Mouse (Mus musculus): ENCODE results near the gene Abt1. TPM values are rescaled to one million over a fixed set of nuclear protein-coding genes. Genes with fewer than 3 reads are reported as not detected.

Gene Abt1
- polyA plus RNA-seq (2015; fragmentation: Nextera tagmentation; extraction: Ambion mirVana): 8.5 and 8.7 TPM in 2 replicates

DNA sequence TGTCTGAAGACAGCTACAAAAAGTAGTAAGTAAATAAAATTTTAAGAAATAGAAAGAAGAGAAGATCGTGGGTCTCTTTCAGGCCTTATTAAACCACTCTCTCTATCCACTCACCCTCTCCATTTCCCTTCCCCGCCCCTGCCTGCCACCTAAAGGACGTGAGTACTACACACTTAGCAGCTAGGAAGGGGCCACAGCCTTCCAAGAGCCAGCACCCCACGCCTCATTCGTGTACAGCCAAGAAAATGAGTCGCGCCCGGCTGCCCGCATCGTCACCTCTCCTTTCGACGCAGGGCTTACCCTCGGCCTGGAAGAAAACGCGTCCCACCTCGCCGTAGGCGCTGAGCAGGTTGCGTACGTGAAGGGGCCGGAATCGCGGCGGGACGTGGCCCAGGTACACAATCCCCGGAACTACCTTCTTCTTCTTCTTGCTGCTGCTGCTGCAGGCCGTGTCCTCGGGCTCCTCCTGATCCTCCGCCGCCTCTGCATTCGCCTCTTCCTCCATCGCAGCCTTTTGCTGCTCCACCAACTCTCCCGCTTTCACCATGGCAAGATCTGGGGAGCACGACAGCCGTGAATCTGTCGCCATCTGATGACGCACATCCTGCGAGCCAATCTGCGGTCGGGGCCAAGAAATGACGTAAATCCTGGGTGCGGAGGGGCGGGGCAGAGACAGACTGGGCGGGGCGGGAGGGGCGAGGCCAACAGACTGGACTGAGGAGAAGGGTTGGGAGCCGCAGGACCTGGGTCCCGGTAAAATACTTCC lies at the start of gene Abt1:
Gene Abt1 (minus strand): TSS at position 581 of the 766 bp plus-strand sequence.
- peaks cover 30% of the 10 kb centered on the region for H3K4me1 ChIP-seq
- H3K4me2 ChIP-seq: peak within 1 kb of the TSS; percentile 90
- peaks cover 44% of the 10 kb centered on the region for H3K36me3 ChIP-seq
- ATAC-seq (ENCODE audit: extremely low read depth, insufficient number of reproducible peaks, low FRiP score, low TSS enrichment): peak; percentile 81
- WGBS: under 1% methylated on average over 48 of the region's 48 CpGs
- no peaks in the 10 kb centered on the region for H3K9me3 ChIP-seq
- H3K4me3 ChIP-seq: peak within 1 kb of the TSS; percentile 98
- H3K9ac ChIP-seq: peak within 1 kb of the TSS; percentile 95
- H3K27ac ChIP-seq (replicated peaks): peak within 1 kb of the TSS; percentile 83
- H3K27me3 ChIP-seq (replicated peaks): no peaks in the 10 kb centered on the region

DNA sequence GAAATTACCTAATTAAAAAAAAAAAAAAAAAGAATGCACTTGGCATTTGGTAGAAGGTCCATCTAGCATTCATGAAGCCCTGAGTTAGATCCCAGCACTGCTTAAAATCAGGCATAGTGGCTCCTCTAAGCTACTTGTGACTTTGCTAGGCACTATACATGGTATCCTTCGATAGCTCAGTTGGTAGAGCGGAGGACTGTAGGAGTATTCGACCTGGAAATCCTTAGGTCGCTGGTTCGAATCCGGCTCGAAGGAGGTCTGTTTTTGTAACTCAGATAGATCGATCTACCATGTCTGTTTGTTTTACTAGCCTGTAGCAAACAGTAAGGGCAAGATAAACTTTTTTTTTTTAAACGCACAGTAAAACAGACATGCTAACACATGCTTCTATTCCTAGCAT lies 43.2 kb upstream of the Abt1 start:
- WGBS: 4% methylated on average over 9 of the region's 9 CpGs
- no peaks in the 10 kb centered on the region for H3K36me3 ChIP-seq
- H3K4me1 ChIP-seq: peaks cover 25% of the 10 kb centered on the region
- H3K9me3 ChIP-seq: no peaks in the 10 kb centered on the region
- no peak overlapping the region for H3K9ac ChIP-seq
- no peaks in the 10 kb centered on the region for H3K27me3 ChIP-seq (replicated peaks)
- no peak for ATAC-seq (ENCODE audit: extremely low read depth, insufficient number of reproducible peaks, low FRiP score, low TSS enrichment)
- H3K27ac ChIP-seq (replicated peaks): no peak overlapping the region
- H3K4me2 ChIP-seq: peak overlapping the region; percentile 20
- no peak overlapping the region for H3K4me3 ChIP-seq

DNA sequence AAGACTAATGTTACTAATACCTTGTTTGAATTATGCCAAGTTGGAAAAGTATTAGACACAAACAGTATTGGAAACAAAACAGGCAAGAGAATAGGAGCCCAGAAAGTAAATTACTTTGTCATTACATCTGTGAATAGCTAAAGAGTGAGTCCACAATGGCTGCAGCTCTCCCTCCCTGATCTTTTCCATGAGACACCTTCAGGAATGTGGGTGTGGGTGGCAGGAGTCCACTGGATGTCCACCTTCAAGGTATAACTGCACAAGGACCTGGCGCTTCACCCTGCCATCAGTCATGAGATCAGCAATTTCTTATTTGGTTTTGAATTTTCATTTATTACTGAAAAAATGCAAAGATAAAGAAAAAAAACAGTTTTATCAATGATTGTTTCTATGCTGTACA lies 42.6 kb upstream of the Abt1 start:
- WGBS: 57% methylated on average over 1 of the region's 1 CpGs
- H3K9me3 ChIP-seq: no peaks in the 10 kb centered on the region
- ATAC-seq (ENCODE audit: extremely low read depth, insufficient number of reproducible peaks, low FRiP score, low TSS enrichment): no peak
- peak overlapping the region; percentile 68; the same call in 1 of the 2 replicates for H3K4me3 ChIP-seq
- peak overlapping the region; percentile 93 for H3K4me2 ChIP-seq
- H3K9ac ChIP-seq: no peak overlapping the region
- no peaks in the 10 kb centered on the region for H3K27me3 ChIP-seq (replicated peaks)
- H3K27ac ChIP-seq (replicated peaks): no peak overlapping the region
- H3K4me1 ChIP-seq: peaks cover 25% of the 10 kb centered on the region
- H3K36me3 ChIP-seq: no peaks in the 10 kb centered on the region

DNA sequence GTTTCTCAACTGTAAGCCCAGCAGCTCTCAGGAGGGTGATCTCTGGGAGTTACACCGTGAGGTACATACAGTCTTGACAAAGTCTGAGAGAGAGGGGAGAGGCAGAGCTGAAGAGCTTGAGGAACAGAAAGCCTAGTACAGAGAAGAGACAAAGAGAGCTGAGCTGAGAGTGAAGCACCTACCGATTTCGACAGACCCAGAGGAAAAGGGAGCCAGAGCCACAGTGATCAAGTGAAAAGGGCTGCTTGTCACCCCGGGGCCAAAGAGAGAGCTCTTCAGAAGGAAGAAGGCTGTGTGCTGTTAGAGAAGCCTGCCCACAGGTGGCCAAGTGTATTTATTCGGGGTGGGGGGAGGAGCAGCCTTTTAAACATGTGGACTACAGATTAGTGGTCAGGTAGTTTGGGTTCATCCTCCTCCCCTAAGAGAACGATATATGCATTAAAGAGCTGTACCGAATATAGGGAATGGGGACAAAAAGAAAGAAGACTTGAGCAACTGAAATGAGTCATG lies 42.0 kb upstream of the Abt1 start, which contains the start of gene Btn1a1:
Gene Btn1a1 (minus strand): TSS at position 302 of the 510 bp plus-strand sequence.
- H3K36me3 ChIP-seq: no peaks in the 10 kb centered on the region
- no peaks in the 10 kb centered on the region for H3K27me3 ChIP-seq (replicated peaks)
- WGBS: 2% methylated on average over 7 of the region's 7 CpGs
- peak within 1 kb of the TSS; percentile 82 for H3K9ac ChIP-seq
- no peaks in the 10 kb centered on the region for H3K9me3 ChIP-seq
- peak within 1 kb of the TSS; percentile 68 for H3K4me3 ChIP-seq
- ATAC-seq (ENCODE audit: extremely low read depth, insufficient number of reproducible peaks, low FRiP score, low TSS enrichment): no peak
- H3K4me1 ChIP-seq: peaks cover 25% of the 10 kb centered on the region
- peak within 1 kb of the TSS; percentile 93 for H3K4me2 ChIP-seq
- H3K27ac ChIP-seq (replicated peaks): 0 out of 2 replicates have a peak within 1 kb of the TSS, but pooled peaks have one; percentile 20

DNA sequence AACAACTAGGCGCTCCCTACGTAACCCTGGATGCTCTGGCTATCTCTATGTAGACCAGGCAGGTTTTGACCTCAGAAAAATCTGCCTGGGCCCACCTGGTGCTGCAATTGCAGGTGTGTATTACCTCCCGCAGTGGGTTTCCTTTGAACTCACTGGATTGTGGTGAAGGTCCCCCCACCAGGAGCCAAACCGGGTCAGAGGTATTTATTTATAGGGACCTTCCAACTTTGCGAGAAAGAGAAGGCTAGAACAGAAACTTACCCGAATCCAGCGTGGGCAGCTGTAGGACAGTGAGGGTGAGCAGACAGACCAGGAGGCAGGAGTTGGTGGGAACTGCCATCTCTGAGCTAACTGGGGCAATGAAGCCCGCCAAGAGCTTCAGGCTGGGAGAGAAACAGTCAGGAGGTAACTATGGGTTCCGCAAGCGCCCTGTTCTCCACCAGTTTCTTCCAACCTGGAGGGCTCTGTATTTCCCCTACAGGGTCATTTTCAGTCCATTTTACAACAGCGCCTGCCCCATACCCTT lies 41.2 kb upstream of the Abt1 start:
- H3K4me1 ChIP-seq: peaks cover 32% of the 10 kb centered on the region
- peak overlapping the region; percentile 68 for H3K4me3 ChIP-seq
- no peaks in the 10 kb centered on the region for H3K9me3 ChIP-seq
- ATAC-seq (ENCODE audit: extremely low read depth, insufficient number of reproducible peaks, low FRiP score, low TSS enrichment): no peak
- peak overlapping the region; percentile 82 for H3K9ac ChIP-seq
- peak overlapping the region; percentile 93 for H3K4me2 ChIP-seq
- H3K27ac ChIP-seq (replicated peaks): 0 out of 2 replicates have a peak overlapping the region, but pooled peaks have one; percentile 20
- H3K36me3 ChIP-seq: no peaks in the 10 kb centered on the region
- H3K27me3 ChIP-seq (replicated peaks): no peaks in the 10 kb centered on the region
- WGBS: 2% methylated on average over 11 of the region's 11 CpGs

DNA sequence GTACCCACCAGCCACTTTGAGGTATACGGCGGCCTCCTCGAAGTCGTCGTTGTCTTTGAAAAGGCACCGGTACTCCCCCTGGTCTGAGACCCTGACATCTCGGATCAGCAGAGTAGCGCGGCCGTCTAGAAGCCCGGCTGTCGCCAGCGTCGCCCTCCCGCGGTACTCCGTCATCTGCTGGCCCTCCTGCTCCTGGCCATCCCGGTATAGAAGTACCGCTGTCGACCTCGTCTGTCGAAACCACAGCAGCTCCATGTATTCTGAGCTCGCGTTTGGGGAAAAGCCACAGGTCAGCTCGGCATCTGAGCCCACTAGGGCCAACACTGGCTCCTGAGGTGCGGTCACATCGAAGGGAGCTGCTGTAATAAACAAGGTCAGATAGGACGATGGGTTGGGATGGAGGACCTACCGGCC lies 40.6 kb upstream of the Abt1 start:
- H3K27ac ChIP-seq (replicated peaks): peak overlapping the region; percentile 20; the same call in 1 of the 2 replicates
- WGBS: 1% methylated on average over 28 of the region's 29 CpGs
- peak; percentile 63; the same call in 1 of the 2 replicates for ATAC-seq (ENCODE audit: extremely low read depth, insufficient number of reproducible peaks, low FRiP score, low TSS enrichment)

DNA sequence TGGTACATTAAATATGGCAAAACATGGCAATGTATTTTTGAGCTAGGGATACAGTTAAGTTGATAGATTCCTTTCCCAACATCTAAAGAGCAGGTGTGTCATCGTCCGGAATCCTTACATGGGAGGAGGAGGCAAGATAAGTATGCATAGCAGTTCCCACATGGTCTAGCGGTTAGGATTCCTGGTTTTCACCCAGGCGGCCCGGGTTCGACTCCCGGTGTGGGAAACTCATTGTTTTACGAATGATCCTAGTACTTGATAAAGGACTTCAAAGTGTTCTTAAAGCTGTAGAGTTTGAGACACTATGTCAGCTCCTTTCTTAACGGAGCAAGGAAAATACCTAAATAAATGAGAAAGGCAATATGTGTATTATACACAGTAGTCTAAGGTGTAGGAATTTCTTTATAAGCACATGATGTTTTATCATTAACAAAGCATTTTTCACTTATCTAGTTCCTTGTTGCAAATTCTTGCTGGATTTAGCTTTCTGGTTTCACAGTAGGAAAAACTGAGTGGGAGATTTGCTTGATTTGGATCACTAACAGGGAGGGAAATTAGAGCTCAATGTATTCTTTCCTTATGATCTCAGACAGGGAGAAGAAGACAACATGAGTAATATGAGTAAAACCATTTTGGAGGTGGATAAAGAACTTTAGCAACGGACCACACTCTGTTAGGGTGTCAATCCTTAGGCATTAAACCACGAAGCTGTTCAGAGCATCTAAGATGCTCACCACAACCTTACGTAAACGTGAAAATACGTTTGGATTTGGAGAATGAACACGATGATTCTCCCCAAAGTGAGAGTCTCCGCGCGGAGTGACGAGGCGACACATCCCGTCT lies 39.9 kb upstream of the Abt1 start:
- under 1% methylated on average over 21 of the region's 21 CpGs for WGBS

More for the DNA sequence above, 40.6 kb upstream of the Abt1 start:
- peak overlapping the region; percentile 93 for H3K4me2 ChIP-seq
- H3K36me3 ChIP-seq: no peaks in the 10 kb centered on the region
- H3K4me1 ChIP-seq: peaks cover 38% of the 10 kb centered on the region
- peak overlapping the region; percentile 82 for H3K9ac ChIP-seq
- peak overlapping the region; percentile 68 for H3K4me3 ChIP-seq
- no peaks in the 10 kb centered on the region for H3K9me3 ChIP-seq
- H3K27me3 ChIP-seq (replicated peaks): no peaks in the 10 kb centered on the region

DNA sequence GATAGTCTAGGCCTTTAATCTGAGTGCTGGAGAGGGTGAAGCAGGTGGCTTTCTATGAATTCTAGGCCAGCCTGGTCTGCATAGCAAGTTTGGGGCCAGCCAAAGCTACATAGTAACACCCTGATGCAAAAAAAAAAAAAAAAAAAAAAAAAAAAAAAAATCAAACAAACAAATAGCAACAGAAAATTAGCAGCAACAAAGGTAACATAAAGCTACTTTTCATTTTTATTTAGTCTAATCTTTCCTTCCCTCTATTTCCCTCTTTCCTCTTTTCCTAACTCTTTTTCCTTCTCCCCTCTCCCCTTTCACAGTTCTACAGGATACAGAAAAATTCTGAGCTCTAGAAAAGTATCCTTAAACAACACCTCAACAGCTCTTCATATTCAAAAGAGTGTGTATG lies 39.0 kb upstream of the Abt1 start:
- H3K9me3 ChIP-seq: no peaks in the 10 kb centered on the region
- H3K4me2 ChIP-seq: no peak overlapping the region
- H3K27ac ChIP-seq (replicated peaks): no peak overlapping the region
- H3K4me3 ChIP-seq: no peak overlapping the region
- H3K9ac ChIP-seq: no peak overlapping the region
- peaks cover 42% of the 10 kb centered on the region for H3K4me1 ChIP-seq
- no peaks in the 10 kb centered on the region for H3K36me3 ChIP-seq
- no peak for ATAC-seq (ENCODE audit: extremely low read depth, insufficient number of reproducible peaks, low FRiP score, low TSS enrichment)
- no peaks in the 10 kb centered on the region; the same call in 1 of the 2 replicates for H3K27me3 ChIP-seq (replicated peaks)

More for the DNA sequence above, 39.9 kb upstream of the Abt1 start:
- Histone ChIP-seq H3K4me2 (peak overlapping the region; percentile 93), H3K9ac (peak overlapping the region; percentile 82), H3K36me3 (no peaks in the 10 kb centered on the region), H3K4me3 (peak overlapping the region; percentile 68), H3K27ac (replicated peaks) (peak overlapping the region; percentile 20; the same call in 1 of the 2 replicates), H3K4me1 (peaks cover 42% of the 10 kb centered on the region), H3K9me3 (no peaks in the 10 kb centered on the region), H3K27me3 (replicated peaks) (no peaks in the 10 kb centered on the region; the same call in 1 of the 2 replicates)
- no peak for ATAC-seq (ENCODE audit: extremely low read depth, insufficient number of reproducible peaks, low FRiP score, low TSS enrichment)

DNA sequence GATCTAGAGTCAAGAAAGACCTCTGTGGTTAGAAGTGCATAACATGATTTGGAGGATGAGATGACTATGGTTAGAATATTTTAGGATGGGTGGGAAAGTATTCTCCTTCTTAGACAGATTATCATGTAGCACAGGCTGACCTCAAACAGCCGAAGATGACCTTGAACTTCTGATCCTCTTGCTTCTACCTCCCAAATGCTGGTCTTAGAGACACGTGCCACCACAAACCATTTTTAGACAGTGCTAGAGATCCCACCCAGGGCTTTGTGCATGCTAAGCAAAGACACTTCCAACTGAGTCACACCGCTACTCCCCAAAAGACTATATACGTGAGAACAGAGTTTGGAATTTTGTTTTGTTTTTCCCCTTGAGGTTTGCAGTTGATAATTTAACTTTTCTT lies 38.4 kb upstream of the Abt1 start:
- H3K4me3 ChIP-seq: no peak overlapping the region
- no peaks in the 10 kb centered on the region for H3K36me3 ChIP-seq
- peaks cover 42% of the 10 kb centered on the region for H3K4me1 ChIP-seq
- no peak overlapping the region for H3K27ac ChIP-seq (replicated peaks)
- no peaks in the 10 kb centered on the region for H3K9me3 ChIP-seq
- ATAC-seq (ENCODE audit: extremely low read depth, insufficient number of reproducible peaks, low FRiP score, low TSS enrichment): no peak
- no peak overlapping the region for H3K4me2 ChIP-seq
- no peak overlapping the region for H3K9ac ChIP-seq
- no peaks in the 10 kb centered on the region; the same call in 1 of the 2 replicates for H3K27me3 ChIP-seq (replicated peaks)
- WGBS: 78% methylated on average over 4 of the region's 4 CpGs

DNA sequence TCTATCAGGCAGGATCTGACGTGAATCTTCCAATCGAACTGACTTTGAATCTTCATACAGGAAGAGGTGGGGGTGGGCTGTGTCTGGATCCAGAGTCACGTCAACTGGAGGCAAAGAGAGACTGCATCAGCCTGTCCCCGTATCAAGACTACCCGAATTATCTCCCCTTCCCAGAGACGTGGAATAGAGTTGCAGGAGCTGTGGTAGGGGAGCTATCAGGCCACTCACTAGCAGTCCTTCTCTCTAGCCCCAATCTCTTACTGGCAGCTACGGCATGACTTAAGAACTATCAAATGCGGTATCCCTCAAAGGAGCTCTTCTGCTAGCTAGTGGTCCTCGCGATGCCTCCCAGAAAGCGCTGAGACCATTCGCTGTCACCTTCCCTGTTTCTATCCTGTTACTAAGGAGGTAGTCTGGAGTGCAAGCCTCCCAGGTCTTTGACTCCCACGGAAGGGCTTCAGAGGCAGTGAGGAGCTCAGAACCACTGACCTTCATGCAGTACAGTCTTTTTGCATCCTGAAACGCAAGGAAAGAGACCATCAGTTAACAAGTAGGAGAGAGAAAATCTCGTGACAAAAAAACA lies 35.7 kb upstream of the Abt1 start:
- Histone ChIP-seq H3K27me3 (replicated peaks) (no peaks in the 10 kb centered on the region; the same call in 1 of the 2 replicates), H3K4me2 (peak overlapping the region; percentile 55), H3K27ac (replicated peaks) (no peak overlapping the region), H3K36me3 (no peaks in the 10 kb centered on the region), H3K9me3 (no peaks in the 10 kb centered on the region), H3K4me1 (peaks cover 18% of the 10 kb centered on the region), H3K4me3 (peak overlapping the region; percentile 23), H3K9ac (peak overlapping the region; percentile 59)
- 15% methylated on average over 15 of the region's 15 CpGs for WGBS
- no peak for ATAC-seq (ENCODE audit: extremely low read depth, insufficient number of reproducible peaks, low FRiP score, low TSS enrichment)
